Mouse (Mus musculus) neutrophil, adult 65 days (primary cell): ENCODE measurements around the gene Olfr344. TPM values are rescaled to one million over a fixed set of nuclear protein-coding genes. Genes with fewer than 3 reads are reported as not detected.

ENCODE experiments used
- total RNA-seq: library from RNA; stranded (reverse); gene quantifications from 2 replicates; pipeline ENCODE4 v1.2.4, GENCODE M21; 2023

The Olfr344 gene
- total RNA-seq = not detected in 2 replicates

DNA sequence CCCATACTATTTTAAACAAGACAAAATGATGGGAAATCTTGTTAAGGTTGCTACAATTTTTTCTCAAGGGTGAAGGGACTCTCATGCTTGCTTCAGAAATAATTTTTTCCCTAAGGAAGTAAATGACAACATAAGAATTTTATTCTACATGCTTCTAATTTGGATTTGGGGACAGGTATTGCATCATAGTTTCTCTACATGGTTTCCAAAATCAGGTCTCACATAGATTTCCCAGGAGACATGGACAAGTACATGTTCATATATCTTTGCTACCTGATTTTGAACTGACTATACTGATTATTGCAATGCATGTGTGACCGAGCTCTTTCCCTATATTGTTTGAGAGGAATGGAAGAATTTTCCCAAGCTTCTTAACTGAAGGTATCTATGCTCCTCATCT is at the start of gene Olfr344:
Gene Olfr344, plus strand, starts transcription at position 301 of the 400 bp plus-strand sequence.

DNA sequence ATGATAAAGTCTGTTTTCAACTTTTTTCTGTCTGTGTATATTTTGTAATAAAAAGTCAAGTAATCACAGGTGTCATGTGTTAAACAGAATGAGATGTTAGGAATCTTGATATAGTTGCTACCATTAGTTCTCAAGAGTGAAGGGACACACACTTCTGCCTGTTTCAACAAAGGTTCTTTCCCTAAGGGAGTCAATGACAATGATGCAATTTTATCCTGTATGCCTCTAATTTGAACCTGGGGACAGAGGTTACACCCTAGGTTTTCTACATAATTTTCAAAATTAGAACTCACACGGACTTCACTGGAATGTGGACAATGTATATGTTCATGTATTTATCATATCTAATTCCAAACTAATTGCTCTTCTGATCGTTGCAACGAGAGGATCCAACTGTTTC is 41.8 kb upstream of the Olfr344 start, which contains the start of gene Olfr342:
Gene Olfr342, plus strand, starts transcription at position 301 of the 400 bp plus-strand sequence.

Other genes starting within 250 kb of the Olfr344 start
- gene Olfr338, start 193.1 kb upstream of the Olfr344 start, total RNA-seq = 0.06 TPM in 1 of 2 replicates, not detected in the other
- gene Olfr339, start 147.7 kb upstream of the Olfr344 start, total RNA-seq = not detected in 2 replicates
- not detected in 2 replicates for gene Olfr340, start 114.1 kb upstream of the Olfr344 start, total RNA-seq
- gene Olfr341, start 84.2 kb upstream of the Olfr344 start, total RNA-seq = not detected in 2 replicates
- gene Olfr342, start 41.7 kb upstream of the Olfr344 start, total RNA-seq = not detected in 2 replicates
- gene Olfr345, start 73.4 kb downstream of the Olfr344 start, total RNA-seq = not detected in 2 replicates
- not detected in 2 replicates for gene Olfr346, start 119.1 kb downstream of the Olfr344 start, total RNA-seq
- not detected in 2 replicates for gene Olfr347, start 165.2 kb downstream of the Olfr344 start, total RNA-seq
- gene Olfr348, start 217.6 kb downstream of the Olfr344 start, total RNA-seq = not detected in 2 replicates
- gene Olfr50, start 223.9 kb downstream of the Olfr344 start, total RNA-seq = not detected in 2 replicates